Mouse (Mus musculus) neural tube, embryonic 11.5 days (tissue): Measurements from ENCODE around the gene Ngrn. TPM values are rescaled to one million over a fixed set of nuclear protein-coding genes. Genes with fewer than 3 reads are reported as not detected.

Source experiments
- ATAC-seq: fragments of 200-750 bp; cut with Nextera tagmentation; 2 replicates; pipeline ENCODE4 v1.8.0; 2017; ENCODE audit warnings: moderate number of reproducible peaks, mild to moderate bottlenecking, moderate TSS enrichment, moderate library complexity; ENCODE audit not compliant: insufficient read depth, low FRiP score, low TSS enrichment
- DNase-seq: peaks from one replicate; pipeline ENCODE4 v3.0.0-alpha.2; 2015; ENCODE audit warnings: low spot score
- H3K27ac ChIP-seq: fragments of 300-500 bp; sonication (generic); 2 replicates; pipeline ENCODE4 v1.5.1; 2014; ENCODE audit warnings: low read depth, mild to moderate bottlenecking, low read length
- H3K27me3 ChIP-seq: fragments of 300-500 bp; sonication (generic); 2 replicates; pipeline ENCODE4 v1.6.1; 2014; ENCODE audit warnings: mild to moderate bottlenecking, low read length, mixed read lengths; ENCODE audit not compliant: control insufficient read depth, insufficient read depth
- H3K36me3 ChIP-seq: fragments of 300-500 bp; sonication (generic); 2 replicates; pipeline ENCODE4 v1.6.1; 2014; ENCODE audit warnings: mild to moderate bottlenecking, low read length, moderate library complexity, mixed read lengths; ENCODE audit not compliant: control insufficient read depth, insufficient read depth
- H3K4me1 ChIP-seq: fragments of 300-500 bp; sonication (generic); 2 replicates; pipeline ENCODE4 v1.6.1; 2014; ENCODE audit warnings: low read length, mixed read lengths; ENCODE audit not compliant: control insufficient read depth, insufficient read depth
- H3K4me2 ChIP-seq: fragments of 300-500 bp; sonication (generic); 2 replicates; pipeline ENCODE4 v1.6.1; 2014; ENCODE audit warnings: low read depth, mild to moderate bottlenecking, moderate library complexity
- H3K4me3 ChIP-seq: fragments of 300-500 bp; sonication (generic); 2 replicates; pipeline ENCODE4 v1.5.1; 2014; ENCODE audit warnings: low read depth, low read length
- H3K9ac ChIP-seq: fragments of 300-500 bp; sonication (generic); 2 replicates; pipeline ENCODE4 v1.6.1; 2014; ENCODE audit warnings: mild to moderate bottlenecking, low read length
- H3K9me3 ChIP-seq: fragments of 300-500 bp; sonication (generic); 2 replicates; pipeline ENCODE4 v1.6.1; 2016; ENCODE audit warnings: low read length; ENCODE audit not compliant: control insufficient read depth
- WGBS: fragments of 180-500 bp; shearing (Covaris S2); extraction: QIAGEN DNeasy Blood & Tissue Kit; methylation state at CpG from one replicate; pipeline ENCODE4 v1.1.7; 2014; 5-methylcytosine and 5-hydroxymethylcytosine counted together
- polyA plus RNA-seq: library from polyadenylated mRNA; unstranded; fragments of >200 nt; fragmentation: Nextera tagmentation; extraction: Ambion mirVana; gene quantifications from 2 replicates; pipeline ENCODE4 v1.2.1, GENCODE M21; 2014

Ngrn gene
- polyA plus RNA-seq, 1 experiment from 2014 or later: 42.9 TPM

DNA sequence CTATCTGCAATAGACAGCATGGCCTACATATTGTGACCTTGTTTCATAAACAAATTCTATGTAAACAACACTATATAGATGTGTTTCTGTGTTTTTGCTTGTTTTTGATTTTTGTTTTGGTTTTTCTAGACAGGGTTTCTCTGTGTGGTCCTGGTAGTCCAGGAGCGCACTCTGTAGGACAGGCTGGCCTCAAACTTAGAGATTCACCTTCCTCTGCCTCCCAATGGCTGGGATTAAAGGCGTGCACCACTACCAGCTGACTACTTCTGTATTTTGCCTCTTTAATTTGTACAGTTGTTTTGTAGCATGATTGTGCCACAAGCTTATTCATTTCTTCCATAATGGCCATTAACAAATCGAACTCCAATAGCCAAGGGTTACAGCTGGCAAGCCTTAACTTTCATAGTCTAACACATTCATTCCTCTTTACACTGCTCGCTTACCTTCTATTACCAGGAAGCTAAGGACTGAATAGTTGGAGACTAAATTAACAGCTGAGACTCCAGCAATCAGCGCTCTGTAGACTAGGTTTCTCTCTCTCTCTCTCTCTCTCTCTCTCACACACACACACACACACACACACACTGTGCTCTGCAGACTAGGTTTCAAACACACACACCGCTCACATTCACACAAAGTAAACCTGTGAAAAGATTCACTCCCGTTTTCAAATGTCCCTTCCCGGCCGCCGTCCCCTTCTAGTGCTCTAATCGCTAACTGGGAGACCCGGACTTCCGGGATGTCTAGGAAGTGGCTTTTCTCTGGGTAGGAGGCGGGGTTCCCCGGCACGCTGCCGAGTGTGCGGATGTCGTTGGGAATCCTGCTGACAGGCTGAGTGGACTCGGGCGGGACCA lies 8.1 kb downstream of the Ngrn start, which contains the start of gene Vps33b:
Gene Vps33b, plus strand, starts transcription at position 753 of the 854 bp plus-strand sequence.
- Histone ChIP-seq H3K4me1 (peaks cover 13% of the 10 kb centered on the region), H3K4me2 (peak within 1 kb of the TSS; percentile 91), H3K9me3 (no peaks in the 10 kb centered on the region), H3K36me3 (peaks cover 16% of the 10 kb centered on the region), H3K27ac (0 out of 2 replicates have a peak within 1 kb of the TSS, but pooled peaks have one; percentile 49), H3K27me3 (no peaks in the 10 kb centered on the region), H3K9ac (peak within 1 kb of the TSS; percentile 78), H3K4me3 (peak within 1 kb of the TSS; percentile 87)
- WGBS: 5% methylated on average over 21 of the region's 21 CpGs
- DNase-seq: peak; percentile 92
- peak; percentile 82 for ATAC-seq

DNA sequence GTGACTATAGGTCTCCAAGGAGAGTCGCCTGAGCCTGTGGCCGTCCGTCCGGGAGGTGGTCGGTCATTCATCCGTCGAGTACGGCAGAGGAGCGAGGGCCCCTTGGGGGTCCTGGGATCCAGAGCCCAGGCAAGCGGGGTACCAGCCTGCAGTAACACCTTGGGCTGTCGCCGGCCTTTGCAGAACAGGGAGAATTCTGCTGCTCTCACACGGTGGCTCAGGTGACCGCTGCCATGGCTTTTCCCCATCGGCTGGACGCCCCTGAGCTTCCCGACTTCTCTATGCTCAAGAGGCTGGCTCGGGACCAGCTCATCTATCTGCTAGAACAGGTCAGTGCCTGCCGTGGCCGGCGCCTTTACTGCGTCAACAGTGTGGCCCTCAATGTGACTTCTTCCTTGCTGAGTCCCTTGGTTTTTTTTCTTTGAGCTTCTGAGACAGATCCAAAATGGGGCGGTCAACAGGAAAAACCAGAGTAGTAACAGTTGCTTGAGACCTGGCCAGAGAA lies 8.8 kb downstream of the Ngrn start:
- peak overlapping the region; percentile 78 for H3K9ac ChIP-seq
- H3K4me2 ChIP-seq: peak overlapping the region; percentile 91
- peak overlapping the region; percentile 87 for H3K4me3 ChIP-seq
- DNase-seq: no peak
- no peaks in the 10 kb centered on the region for H3K27me3 ChIP-seq
- 0 out of 2 replicates have a peak overlapping the region, but pooled peaks have one; percentile 49 for H3K27ac ChIP-seq
- peaks cover 5% of the 10 kb centered on the region for H3K9me3 ChIP-seq
- WGBS: under 1% methylated on average over 23 of the region's 23 CpGs
- peaks cover 21% of the 10 kb centered on the region for H3K36me3 ChIP-seq
- H3K4me1 ChIP-seq: peaks cover 13% of the 10 kb centered on the region
- ATAC-seq: 0 out of 2 replicates have a peak, but pooled peaks have one; percentile 48

DNA sequence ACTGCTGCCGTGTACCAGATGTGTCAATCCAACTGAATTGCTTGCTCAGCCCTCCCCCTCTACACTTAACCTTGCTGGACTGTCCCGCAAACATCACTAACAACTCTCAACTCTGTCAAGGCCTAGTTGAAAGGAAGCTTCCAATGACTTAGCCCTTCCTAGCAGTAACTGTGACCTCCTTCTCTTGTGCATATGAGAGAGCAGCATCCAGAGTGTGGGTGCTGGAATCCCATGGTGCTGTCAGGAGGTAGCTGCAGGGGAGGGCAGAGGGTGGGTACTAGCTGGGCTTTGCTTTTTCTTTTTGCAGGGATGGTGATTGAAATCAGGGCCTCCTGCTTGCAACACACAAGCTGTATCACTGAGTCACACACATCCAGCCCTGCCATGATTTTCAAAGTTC lies 12.4 kb downstream of the Ngrn start:
- peaks cover 13% of the 10 kb centered on the region for H3K4me1 ChIP-seq
- no peak overlapping the region for H3K4me2 ChIP-seq
- WGBS: 92% methylated on average over 2 of the region's 2 CpGs
- peaks cover 10% of the 10 kb centered on the region for H3K9me3 ChIP-seq
- H3K27ac ChIP-seq: no peak overlapping the region
- ATAC-seq: no peak
- H3K4me3 ChIP-seq: no peak overlapping the region
- peaks cover 29% of the 10 kb centered on the region for H3K36me3 ChIP-seq
- no peak overlapping the region for H3K9ac ChIP-seq
- no peaks in the 10 kb centered on the region for H3K27me3 ChIP-seq
- no peak for DNase-seq

DNA sequence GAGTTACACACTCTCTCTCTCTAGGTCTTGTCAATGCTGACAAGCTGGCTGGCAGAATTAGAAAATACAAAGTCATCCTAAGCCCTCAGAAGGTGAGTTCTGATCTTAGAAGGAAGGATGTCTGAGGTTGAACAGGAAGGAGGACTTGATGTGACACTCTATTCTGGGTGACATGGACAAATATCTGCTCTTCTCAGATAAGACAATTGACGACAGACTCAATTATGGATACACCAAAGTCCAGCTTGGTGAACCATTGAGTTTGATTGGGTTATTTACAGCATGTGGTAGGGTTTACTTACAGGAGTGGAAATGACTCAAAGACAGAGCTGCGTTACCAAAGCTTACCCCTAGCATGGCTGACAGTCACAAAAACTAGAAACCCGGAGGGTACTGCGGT lies 15.4 kb downstream of the Ngrn start:
- Histone ChIP-seq H3K27ac (no peak overlapping the region), H3K9me3 (peaks cover 10% of the 10 kb centered on the region), H3K27me3 (no peaks in the 10 kb centered on the region), H3K4me2 (no peak overlapping the region), H3K36me3 (peaks cover 29% of the 10 kb centered on the region), H3K4me1 (no peaks in the 10 kb centered on the region), H3K4me3 (no peak overlapping the region), H3K9ac (no peak overlapping the region)
- ATAC-seq: no peak
- no peak for DNase-seq
- 94% methylated on average over 4 of the region's 4 CpGs for WGBS

DNA sequence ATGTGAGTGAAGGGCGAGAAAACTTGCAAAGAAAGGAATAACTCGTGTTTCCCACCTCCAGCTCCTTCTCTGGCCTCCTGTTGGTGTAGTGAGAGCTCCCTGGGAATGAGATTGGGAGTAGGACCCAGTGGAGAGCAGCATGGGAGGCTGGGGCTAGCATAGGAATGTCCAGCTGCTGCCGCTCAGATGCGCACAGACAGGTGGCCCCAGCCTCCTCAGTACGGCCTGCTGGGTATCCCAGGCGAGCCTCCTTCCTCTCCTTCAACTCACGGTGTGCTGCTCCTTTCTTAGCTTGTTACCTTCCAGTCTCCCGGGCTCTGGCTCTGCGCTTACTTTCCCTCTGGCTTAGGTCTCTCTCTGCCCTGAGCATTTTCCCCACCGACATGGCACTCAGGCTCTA lies 19.0 kb downstream of the Ngrn start:
- H3K9ac ChIP-seq: no peak overlapping the region
- 83% methylated on average over 10 of the region's 10 CpGs for WGBS
- H3K36me3 ChIP-seq: peaks cover 15% of the 10 kb centered on the region
- ATAC-seq: no peak
- no peak overlapping the region for H3K4me3 ChIP-seq
- no peak for DNase-seq
- no peak overlapping the region for H3K4me2 ChIP-seq
- H3K9me3 ChIP-seq: peaks cover 3% of the 10 kb centered on the region; the same call in 1 of the 2 replicates
- no peaks in the 10 kb centered on the region for H3K4me1 ChIP-seq
- no peak overlapping the region for H3K27ac ChIP-seq
- H3K27me3 ChIP-seq: no peaks in the 10 kb centered on the region

DNA sequence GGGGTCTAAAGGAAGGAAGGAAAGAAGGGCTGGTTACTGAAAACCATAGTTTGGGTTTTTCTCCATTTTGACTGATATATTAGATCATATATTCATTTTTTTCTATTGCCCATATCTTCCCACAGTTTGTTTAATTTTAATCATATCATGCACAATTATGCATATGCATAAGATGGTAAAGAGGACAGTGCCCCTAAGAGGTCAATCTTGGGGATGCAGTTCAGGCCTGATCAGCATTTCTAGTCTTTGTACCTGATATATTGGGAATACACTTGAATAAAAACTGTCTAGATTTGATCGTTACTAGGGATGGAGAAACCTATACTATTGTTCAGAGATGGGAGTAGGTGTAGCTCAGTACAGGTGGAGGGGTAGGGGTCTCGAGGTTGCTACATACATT lies 20.0 kb downstream of the Ngrn start:
- 86% methylated on average over 2 of the region's 2 CpGs for WGBS
- ATAC-seq (no peak), DNase-seq (no peak)
- H3K27ac ChIP-seq: no peak overlapping the region
- no peak overlapping the region for H3K4me2 ChIP-seq
- H3K27me3 ChIP-seq: no peaks in the 10 kb centered on the region
- no peak overlapping the region for H3K9ac ChIP-seq
- H3K4me1 ChIP-seq: no peaks in the 10 kb centered on the region
- H3K9me3 ChIP-seq: no peaks in the 10 kb centered on the region
- H3K4me3 ChIP-seq: no peak overlapping the region
- H3K36me3 ChIP-seq: peaks cover 11% of the 10 kb centered on the region

DNA sequence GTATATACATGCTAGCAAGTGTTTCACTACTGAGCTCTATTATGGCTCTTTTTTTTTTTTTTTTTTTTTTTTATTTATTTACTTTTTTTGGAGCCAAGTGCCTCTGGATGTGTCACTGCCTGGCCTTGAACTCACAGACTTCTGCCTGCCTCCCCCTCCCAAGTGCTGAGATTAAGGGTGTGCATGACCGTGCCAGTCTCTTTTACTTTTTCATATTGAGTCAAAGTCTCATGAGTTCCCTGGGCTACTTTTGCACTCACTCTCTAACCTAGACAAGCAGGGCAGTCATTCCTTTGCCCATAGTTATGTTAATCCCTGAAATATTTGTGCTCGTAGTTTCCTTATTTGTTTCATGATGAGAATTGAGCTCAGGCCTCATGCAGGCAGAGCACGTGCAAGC lies 20.6 kb downstream of the Ngrn start:
- no peak overlapping the region for H3K27ac ChIP-seq
- 89% methylated on average over 3 of the region's 3 CpGs for WGBS
- no peak overlapping the region for H3K4me3 ChIP-seq
- ATAC-seq (no peak), DNase-seq (no peak)
- no peaks in the 10 kb centered on the region for H3K27me3 ChIP-seq
- peaks cover 6% of the 10 kb centered on the region for H3K36me3 ChIP-seq
- H3K9ac ChIP-seq: no peak overlapping the region
- no peak overlapping the region for H3K4me2 ChIP-seq
- no peaks in the 10 kb centered on the region for H3K9me3 ChIP-seq
- no peaks in the 10 kb centered on the region for H3K4me1 ChIP-seq

DNA sequence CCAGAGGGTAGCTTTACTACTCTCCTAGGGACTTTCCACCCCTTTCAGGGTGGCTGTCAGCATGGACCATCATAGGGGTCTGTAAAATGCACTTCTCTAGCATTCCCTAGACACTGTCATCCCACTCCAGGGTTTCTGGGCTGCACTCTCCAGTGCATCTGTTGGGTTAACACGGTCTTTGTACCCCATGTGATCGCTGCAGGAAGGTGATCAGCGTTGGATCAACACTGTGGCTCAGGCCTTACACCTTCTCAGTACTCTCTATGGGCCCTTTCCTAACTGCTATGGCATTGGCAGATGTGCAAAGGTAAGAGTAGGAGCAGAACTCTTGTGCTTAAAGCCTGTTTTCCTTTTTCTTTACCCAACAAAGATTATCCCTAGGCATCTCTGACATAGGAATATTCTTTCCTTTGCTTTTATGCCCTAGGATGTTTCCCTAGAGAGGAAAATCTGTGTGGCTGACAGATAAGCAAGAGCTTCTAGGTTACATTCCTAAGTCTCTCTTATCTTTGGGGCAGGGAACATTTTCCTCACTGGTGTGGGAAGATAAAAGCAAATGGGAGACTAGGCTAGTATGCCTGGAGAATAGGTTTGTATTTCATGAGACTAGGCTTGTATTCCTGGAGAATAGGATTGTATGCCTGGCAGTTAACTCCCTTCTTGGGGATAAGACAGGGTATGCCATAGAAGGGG lies 22.4 kb downstream of the Ngrn start:
- 83% methylated on average over 3 of the region's 3 CpGs for WGBS
- H3K4me3 ChIP-seq: no peak overlapping the region
- H3K27me3 ChIP-seq: no peaks in the 10 kb centered on the region
- no peak overlapping the region for H3K9ac ChIP-seq
- H3K4me2 ChIP-seq: no peak overlapping the region
- no peaks in the 10 kb centered on the region for H3K9me3 ChIP-seq
- H3K36me3 ChIP-seq: peaks cover 12% of the 10 kb centered on the region
- DNase-seq (no peak), ATAC-seq (no peak)
- no peaks in the 10 kb centered on the region for H3K4me1 ChIP-seq
- no peak overlapping the region for H3K27ac ChIP-seq
